Mouse (Mus musculus): ENCODE measurements around the gene Pgs1.

Pgs1 gene

GRCm38 (mm10) chr11:118000083-118000482 is 14.0 kb downstream of the Pgs1 start:
- DNase-seq (ENCODE audit: low read depth, low spot score), result no peak

- peak; percentile 72 for DNase-seq (ENCODE audit: low read depth, low spot score)
These were observed 14.6 kb downstream of the Pgs1 start for GRCm38 (mm10) chr11:118000565-118001215.

- DNase-seq (ENCODE audit: low read depth, low spot score), result no peak
These were observed 17.1 kb downstream of the Pgs1 start for GRCm38 (mm10) chr11:118003176-118003575.

- no peak for DNase-seq (ENCODE audit: low read depth, low spot score)
These were observed 17.6 kb downstream of the Pgs1 start for GRCm38 (mm10) chr11:118003718-118004117.

- no peak for DNase-seq (ENCODE audit: low read depth, low spot score)
These were observed 18.1 kb downstream of the Pgs1 start for GRCm38 (mm10) chr11:118004217-118004616.

GRCm38 (mm10) chr11:118007460-118008143 is 21.5 kb downstream of the Pgs1 start:
- peak; percentile 92 for DNase-seq (ENCODE audit: low read depth, low spot score)

- DNase-seq (ENCODE audit: low read depth, low spot score), result no peak
These were observed 22.2 kb downstream of the Pgs1 start for GRCm38 (mm10) chr11:118008144-118008805.

- DNase-seq (ENCODE audit: low read depth, low spot score), result no peak
These were observed 22.8 kb downstream of the Pgs1 start for GRCm38 (mm10) chr11:118008843-118009242.

GRCm38 (mm10) chr11:118009865-118010571 is 23.9 kb downstream of the Pgs1 start:
- DNase-seq (ENCODE audit: low read depth, low spot score), result peak; percentile 42

GRCm38 (mm10) chr11:118012595-118012994 is 26.5 kb downstream of the Pgs1 start:
- DNase-seq (ENCODE audit: low read depth, low spot score), result peak; percentile 50

- no peak for DNase-seq (ENCODE audit: low read depth, low spot score)
These were observed 27.2 kb downstream of the Pgs1 start for GRCm38 (mm10) chr11:118013339-118013738.

- no peak for DNase-seq (ENCODE audit: low read depth, low spot score)
These were observed 28.4 kb downstream of the Pgs1 start for GRCm38 (mm10) chr11:118014391-118014995.

GRCm38 (mm10) chr11:118015381-118016145 is 29.5 kb downstream of the Pgs1 start:
- no peak for DNase-seq (ENCODE audit: low read depth, low spot score)

- peak; percentile 84 for DNase-seq (ENCODE audit: low read depth, low spot score)
These were observed 32.2 kb downstream of the Pgs1 start for GRCm38 (mm10) chr11:118018328-118018727.

- DNase-seq (ENCODE audit: low read depth, low spot score), result peak; percentile 71
These were observed 35.7 kb downstream of the Pgs1 start for GRCm38 (mm10) chr11:118021806-118022205.

- DNase-seq (ENCODE audit: low read depth, low spot score), result no peak
These were observed 37.4 kb downstream of the Pgs1 start for GRCm38 (mm10) chr11:118023475-118023874.

GRCm38 (mm10) chr11:118024111-118024510 is 38.0 kb downstream of the Pgs1 start:
- DNase-seq (ENCODE audit: low read depth, low spot score), result no peak

- no peak for DNase-seq (ENCODE audit: low read depth, low spot score)
These were observed 43.1 kb downstream of the Pgs1 start for GRCm38 (mm10) chr11:118029170-118029569.

GRCm38 (mm10) chr11:118031134-118031533 is 45.0 kb downstream of the Pgs1 start:
- DNase-seq (ENCODE audit: low read depth, low spot score), result no peak

- peak; percentile 54 for DNase-seq (ENCODE audit: low read depth, low spot score)
These were observed 48.3 kb downstream of the Pgs1 start for GRCm38 (mm10) chr11:118034395-118034794.

- DNase-seq (ENCODE audit: low read depth, low spot score), result peak; percentile 64
These were observed 49.0 kb downstream of the Pgs1 start for GRCm38 (mm10) chr11:118035068-118035467.
